Mouse (Mus musculus) fibroblast of lung, adult 2 months (primary cell): ENCODE measurements around the gene B3gnt8.
"Not testable (repeated sequence)": the region's sequence is repeated elsewhere in the genome, so short reads cannot be mapped to it uniquely, and the experiment has no call there.

Source experiments
- DNase-seq: peaks from one replicate; pipeline ENCODE4 v3.0.0-alpha.2; 2011; ENCODE audit warnings: low read depth

Gene B3gnt8

DNA sequence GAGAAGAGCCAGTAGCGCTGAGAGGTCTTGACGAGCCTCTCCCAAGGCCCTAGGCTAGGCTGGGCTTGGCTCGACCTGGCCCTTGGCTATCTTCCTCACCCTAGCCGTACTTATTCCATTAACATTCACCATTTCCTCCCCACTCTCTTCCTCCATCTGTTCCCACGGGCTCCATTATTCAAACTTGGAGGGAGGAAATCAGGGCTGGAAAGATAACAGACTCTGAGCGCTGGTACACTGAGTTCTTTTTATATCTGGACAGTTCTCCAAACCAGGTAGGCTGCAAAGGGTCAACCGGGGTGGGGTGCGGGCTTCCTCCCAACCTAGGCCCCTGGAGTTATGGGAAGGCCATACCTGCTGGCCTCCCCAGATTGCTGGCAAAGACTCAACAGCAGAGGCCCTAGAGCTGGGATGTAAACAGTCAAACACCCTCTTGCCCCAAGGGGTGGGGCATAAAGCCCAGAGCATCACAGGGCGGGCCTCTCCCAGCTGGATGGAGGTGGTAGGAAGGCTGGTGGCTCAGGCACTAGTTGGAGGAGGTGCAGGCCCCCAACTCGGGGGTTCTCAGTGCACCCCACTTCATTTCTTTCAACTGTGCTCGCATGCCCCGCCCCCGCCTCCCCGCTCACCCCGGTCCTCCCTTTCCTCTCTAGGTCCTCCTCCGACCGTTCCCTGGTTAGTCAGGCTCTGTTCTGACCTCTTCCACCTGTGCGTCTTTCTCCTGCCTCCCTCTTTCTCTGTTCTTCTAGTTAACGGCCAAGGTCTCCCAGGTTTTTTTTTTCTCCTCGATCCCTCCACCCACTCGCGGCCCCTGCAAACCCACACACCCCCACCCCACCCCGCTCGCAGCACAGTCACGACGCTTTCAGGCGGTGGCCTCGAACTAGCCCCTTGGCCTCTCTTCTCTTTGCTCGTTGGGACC, at the start of gene B3gnt8:
Gene B3gnt8 (plus strand): TSS at position 146 of the 922 bp plus-strand sequence.
- no peak for DNase-seq

DNA sequence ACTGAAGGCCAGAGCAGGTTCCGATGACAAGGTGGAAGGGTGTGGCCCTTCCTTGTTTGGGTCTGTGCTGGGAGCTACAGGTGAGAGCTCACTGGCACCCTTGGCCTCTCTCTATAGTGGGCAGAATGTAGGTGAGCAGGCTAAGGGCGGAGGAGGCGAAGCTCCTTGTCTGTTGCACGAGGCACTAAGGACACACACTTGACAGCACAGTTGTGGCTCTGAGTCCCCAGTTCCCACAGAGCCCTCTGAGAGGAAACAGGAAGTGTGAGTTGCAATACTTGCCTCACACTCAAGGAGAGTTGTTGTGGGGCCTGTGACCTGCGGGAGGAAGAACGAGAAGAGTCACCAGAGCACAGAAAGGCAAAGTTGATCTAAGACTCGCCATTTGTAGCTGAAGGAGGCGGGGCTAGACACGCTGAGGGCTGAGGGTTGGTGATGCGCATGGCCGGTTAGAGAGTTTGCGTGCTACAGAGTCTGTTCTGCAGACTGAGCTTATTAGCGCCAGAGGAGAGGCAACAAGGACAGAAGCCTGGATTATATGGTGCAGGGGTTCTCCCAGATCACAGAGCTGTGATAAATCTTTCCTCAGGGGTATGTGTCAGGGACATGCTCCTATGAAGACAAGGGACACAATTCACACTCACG, 49.5 kb upstream of the B3gnt8 start:
- not testable (repeated sequence) for DNase-seq

DNA sequence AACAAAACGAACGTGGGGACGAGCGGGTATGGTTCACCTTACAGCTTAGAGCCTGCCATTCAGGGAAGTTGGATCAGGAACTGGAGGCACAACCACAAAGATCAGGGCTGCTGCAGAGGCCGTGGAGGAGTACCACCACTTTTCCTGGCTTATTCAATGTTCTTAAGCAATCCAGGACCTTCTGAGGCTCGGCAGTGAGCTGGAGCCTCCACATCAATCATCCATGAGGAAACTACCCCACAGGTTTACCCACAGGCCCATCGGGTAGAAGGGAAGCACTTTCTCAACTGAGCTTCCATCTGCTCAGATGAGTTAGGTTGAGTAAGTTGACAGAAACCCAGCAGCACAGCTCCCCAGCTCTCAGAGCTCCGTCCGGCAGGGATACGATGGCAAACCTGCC, 47.0 kb upstream of the B3gnt8 start:
- no peak for DNase-seq

DNA sequence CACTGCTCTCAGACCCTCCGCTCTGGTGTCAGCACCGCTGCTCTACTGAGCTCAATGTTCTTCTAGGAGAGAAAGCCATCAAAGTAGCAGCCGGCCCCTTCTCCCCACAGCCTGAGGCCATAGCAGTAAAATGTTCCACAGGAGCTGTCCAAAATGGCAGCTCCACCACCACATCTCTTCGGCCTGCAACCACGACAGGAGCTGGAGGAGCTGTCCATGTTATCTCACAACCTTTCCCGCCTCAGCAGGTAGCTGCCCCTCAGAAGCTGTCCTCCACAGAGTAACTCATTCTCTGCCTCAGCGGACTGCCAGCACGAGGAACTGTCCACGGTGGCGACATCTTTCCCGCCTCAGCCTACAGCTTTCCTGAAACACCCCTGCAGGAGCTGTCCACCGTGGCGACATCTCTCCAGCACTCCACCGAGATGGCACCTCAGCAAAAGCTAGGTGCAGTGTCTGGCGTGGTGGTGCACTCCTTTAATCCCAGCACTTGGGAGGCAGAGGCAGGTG, 44.1 kb upstream of the B3gnt8 start:
- no peak for DNase-seq

DNA sequence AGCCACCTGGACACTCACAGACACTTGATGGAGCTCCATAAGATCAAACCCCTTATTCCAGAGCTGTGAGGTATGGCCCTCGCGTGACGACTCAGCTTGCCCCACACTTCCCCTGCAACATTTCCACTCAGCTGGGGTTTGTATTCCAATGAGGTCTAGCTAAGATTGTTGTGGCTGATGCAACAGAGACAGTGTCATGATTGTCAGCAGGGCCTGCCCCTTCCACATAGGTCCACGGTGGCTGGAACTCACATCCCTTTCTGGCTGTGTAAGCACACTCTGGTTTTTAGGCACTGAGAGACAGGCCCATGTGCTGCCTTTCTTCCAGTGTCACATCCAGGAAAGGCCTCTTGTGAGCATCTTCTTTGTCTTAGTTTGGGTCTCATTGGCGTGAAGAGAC, 41.8 kb upstream of the B3gnt8 start:
- DNase-seq = no peak

DNA sequence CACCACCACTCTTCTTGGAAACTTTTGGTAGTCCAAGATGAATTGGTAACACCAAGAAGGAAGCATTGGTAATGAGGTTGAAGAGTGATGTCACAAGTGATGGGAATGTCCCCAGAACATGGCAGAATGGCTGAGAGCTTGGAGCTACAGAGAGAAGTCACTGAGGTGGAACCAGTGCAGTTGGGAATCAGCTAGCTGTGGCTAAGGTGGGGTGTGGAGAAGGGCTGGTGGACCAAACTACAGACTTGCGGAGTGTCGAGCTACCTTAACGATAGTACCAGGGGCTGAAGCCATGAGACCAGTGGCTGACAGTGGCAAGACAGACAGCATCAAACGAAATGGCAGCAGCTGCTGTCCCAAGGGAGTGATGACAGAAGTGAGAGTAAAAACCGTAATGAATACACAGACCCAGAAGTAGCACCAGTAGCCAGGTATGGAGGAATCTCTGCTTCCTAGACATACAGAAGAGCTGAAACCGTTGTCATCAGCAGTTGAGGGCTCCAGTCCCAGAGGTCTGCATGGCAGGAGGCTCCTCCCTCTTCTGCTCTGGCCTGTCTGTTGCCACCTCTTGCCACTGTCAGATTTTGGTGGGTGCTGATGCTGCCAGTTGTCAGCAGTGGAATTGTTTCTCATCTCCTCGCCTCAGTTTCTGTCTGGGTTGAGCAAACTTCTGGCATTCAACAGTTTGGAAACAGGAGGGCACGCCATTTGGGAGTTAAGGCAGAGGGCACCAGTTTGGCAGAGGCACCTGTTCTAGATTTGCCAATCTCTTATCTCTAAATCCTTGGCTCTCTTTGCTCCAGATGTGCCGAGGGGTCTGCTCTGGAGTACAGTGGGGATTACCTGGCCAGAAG, 40.9 kb upstream of the B3gnt8 start:
- DNase-seq = no peak

DNA sequence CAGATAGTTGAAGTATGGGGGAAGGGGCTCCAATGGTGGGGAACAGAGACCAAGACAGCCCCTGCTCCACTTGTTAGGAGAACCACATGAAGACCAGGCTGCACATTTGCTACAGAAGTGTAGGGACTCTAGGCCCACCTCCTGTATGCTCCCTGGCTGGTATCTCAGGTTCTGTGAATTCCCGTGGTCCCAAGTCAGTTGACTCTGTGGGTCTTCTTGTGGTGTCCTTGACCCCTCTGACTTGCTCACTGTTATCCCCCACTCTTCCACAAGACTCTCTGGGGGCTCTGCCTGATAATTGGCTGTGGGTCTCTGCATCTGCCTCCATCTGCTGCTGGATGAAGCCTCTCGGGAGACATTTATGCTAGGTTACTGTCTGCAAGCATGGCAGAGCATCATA, 35.2 kb upstream of the B3gnt8 start:
- DNase-seq = no peak

DNA sequence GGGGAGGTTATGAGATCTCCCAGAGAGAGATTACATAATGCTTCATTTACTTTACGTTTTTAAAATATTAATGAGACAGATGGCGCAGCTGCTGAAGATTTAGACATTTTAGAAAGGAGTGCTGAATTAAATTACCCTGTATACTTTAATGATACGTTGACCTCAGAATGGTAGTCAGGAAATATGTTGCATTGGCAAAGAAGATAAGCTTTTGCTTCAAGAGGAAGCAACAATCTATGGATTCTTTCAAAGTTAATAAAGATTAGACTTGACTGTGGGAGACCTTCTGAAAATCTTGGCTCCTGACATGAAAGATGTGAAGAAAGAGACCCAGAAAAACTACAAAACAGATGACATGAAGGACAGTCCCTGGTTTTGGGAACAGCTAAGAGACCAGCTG, 32.6 kb upstream of the B3gnt8 start:
- DNase-seq = no peak

DNA sequence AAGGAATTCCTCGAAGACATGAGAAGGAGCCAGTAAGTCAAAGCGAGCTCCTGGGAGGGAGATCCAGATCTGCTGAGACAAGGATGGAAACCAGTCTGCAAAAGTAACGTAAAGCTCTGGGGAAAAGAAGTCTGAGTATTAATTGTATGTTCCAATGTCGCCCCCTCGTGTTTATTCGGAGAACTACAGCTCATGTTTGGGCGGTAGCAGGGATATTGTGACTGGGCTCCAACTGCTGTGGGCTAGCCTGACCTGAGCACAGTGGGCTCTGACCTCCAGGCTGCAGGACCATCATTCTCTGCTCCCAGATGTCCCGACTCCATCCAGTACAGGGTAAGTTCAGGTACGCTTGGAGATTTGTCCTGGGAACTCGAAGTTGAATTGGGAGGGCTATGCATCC, 26.8 kb upstream of the B3gnt8 start:
- peak; percentile 28 for DNase-seq

DNA sequence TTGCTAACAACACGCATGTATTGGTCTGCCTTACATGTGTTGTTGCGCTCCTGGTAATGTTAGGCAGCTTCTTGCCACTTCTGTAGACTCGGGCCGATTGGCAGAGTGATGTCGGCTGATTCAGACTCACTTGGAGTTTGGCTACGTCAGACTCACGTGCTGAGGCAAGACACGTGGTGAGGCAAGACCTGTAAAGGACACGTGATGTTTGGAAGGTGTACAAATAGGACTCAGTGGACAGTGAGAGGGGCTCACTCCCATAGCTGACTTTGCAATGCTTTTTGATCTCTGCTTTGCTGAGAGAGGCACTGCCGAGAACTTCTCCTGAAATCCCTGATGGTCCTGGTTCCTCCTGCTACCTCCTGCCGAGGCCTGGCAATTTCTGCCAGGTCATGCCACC, 25.8 kb upstream of the B3gnt8 start:
- DNase-seq = no peak

DNA sequence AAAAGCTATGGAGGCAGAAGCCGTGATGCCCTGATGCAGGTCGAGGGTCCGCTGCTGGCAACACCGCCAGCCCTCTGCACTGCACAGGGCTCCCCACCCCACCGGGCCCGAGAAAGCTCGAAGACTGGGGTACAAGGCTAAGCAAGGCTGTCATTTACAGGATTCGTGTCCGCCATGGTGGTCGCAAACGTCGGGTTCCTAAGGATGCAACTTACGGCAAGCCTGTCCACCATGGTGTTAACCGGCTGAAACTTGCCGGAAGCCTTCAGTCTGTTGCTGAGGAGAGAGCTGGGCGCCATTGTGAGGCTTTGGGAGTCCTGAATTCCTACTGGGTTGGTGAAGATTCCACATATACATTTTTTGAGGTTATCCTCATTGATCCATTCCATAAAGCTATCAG, 25.1 kb upstream of the B3gnt8 start:
- DNase-seq = no peak

DNA sequence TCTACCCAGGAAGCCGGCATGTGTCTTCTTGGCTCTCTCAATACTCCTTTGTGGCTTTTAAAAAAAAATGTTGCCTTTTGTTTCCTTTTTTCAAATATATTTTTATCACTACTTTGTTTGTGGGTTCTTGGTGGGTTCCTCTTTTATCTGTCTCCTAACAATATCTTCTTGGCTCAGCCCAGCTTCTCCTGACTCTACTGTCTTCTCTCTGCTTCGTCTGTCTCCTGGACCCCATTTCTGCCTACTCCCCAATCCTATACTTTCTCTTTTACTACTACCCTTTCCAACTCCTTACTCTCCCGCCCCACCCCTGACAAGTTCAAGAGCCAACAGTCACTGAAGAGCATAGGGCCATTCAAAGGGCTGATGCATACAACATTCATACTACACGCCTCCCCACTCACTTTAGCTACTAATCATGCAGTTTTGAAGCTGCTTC, 19.8 kb upstream of the B3gnt8 start:
- no peak for DNase-seq

DNA sequence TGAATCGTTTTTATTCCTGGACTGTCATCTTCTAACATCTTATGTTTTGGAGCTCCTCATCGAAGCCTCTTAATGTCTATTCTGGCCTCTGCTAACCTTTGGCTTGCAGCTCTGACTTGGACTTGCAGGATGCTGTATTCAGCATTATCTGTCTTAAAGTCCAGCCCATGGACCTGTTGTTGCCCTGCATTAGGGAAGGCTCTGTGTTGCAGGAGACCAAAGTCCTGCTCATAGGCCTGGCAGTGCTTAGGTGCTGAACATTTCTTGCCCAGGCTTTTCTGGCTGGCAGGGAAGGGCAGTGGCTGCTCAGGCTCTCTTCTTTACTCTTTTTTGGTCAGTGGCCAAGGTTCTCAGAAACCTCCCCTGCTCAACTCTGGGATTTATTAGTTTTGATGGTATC, 19.3 kb upstream of the B3gnt8 start:
- DNase-seq = no peak

DNA sequence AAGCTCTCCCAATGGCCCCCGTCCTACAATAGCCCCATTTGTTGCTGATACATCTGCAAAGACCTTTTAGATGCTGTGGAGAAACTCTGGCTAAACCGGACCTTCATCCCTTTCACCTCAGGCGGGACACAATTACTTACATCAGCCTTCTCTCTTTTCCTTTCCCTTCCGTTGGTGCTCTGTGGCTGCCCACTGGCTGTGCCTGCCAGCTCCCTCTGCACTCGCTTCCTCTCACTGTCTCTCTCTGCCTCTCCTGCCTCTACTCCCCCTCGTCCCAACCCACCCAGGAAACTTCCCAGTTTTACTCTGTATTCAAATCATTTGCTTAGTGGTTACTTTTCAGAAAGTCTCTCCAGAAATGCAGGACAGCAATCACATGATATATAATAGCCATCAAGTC, 16.4 kb upstream of the B3gnt8 start:
- DNase-seq = no peak

DNA sequence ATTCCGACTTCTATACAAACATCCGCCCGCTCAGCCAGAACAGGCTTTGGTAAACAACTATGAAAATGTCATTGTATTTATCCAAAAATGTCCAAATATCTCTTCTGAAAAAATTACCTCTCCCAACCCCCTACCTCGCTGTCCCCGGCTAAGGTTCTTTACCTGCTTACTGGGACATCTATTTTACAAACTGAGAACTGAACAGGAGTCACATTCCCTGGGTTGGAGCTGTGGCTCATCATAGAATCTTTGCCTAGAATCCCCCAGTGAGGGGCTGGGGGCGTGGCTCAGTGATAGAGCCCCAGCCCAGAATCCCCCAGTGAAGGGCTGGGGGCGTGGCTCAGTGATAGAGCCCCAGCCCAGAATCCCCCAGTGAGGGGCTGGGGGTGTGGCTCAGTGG, 15.0 kb upstream of the B3gnt8 start:
- DNase-seq = no peak

DNA sequence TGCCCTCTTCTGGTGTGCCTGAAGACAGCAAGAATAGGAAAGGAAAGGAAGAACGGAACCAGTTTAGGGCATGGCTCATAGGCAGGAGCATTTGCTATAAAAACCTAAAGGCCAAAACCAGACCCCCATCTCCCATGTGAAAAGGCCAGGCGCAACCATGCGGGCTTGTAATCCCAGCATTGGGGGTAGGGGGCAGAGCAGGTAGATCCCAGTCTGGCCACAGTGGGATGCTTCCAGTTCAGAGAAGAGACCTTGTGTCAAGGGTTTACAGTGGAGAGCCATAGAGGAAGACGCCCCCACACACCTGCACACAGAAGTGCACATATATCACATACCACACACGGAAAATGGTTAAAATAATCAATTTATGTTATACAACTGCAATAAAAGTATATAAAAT, 12.4 kb upstream of the B3gnt8 start:
- DNase-seq = no peak

DNA sequence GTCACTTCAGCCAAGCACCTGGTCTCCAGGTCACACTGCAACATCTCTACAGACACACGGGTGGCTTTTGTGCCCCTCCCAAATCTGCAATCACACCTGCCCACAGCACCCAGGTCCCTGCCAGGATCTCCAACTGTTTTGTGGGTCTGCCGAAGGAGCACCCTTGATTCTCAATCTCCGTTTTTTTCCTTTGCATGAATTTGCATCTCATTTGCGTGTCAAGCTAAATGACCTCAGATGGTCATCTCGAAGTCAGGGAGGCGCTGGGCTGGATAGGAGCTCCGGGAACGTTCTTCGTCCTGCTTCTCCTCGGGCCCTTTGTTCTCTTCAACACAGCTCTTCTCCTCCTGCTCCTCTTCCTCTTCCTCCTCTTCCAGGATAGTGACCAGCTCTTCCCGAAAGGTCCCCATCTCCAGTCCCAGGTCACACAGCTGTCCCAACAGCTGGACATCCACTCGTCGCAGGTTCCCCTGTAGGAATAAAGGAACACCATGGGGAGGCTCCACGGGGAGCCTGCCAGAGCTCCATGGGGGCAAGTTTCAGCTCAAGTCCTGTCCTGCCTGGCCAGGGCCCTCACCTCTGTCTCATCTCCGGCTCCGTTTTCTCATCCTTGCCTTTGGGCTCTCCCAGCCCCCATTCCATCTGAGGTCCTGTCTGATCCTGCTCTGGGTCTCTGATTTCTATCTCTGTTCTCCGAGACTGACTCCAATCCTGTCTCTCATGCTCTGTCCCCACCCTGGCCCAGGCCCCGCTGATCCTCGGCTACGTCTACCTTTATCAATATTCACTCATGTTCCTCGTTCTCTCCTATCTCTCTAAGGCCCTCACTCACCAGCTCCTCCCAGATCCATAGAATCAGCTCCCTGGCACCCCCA, 11.4 kb upstream of the B3gnt8 start:
- no peak for DNase-seq

DNA sequence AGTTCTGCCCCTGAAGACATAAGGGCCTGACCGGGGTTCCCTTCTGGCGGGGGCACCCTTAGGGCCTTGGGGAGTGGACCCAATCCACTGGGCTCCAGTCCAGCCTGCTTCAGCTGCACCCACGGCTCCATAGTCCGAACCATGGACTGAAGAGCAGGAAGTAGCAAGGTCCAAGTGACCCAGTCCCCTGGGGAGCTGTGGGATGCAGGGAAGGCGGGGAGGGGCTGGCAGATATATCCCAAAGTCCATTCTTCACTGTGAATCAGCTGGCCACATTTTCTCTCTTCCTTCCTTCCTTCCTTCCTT, 10.8 kb upstream of the B3gnt8 start, which contains the start of gene Erich4:
Gene Erich4 (minus strand): TSS at position 187 of the 306 bp plus-strand sequence.
- no peak for DNase-seq

DNA sequence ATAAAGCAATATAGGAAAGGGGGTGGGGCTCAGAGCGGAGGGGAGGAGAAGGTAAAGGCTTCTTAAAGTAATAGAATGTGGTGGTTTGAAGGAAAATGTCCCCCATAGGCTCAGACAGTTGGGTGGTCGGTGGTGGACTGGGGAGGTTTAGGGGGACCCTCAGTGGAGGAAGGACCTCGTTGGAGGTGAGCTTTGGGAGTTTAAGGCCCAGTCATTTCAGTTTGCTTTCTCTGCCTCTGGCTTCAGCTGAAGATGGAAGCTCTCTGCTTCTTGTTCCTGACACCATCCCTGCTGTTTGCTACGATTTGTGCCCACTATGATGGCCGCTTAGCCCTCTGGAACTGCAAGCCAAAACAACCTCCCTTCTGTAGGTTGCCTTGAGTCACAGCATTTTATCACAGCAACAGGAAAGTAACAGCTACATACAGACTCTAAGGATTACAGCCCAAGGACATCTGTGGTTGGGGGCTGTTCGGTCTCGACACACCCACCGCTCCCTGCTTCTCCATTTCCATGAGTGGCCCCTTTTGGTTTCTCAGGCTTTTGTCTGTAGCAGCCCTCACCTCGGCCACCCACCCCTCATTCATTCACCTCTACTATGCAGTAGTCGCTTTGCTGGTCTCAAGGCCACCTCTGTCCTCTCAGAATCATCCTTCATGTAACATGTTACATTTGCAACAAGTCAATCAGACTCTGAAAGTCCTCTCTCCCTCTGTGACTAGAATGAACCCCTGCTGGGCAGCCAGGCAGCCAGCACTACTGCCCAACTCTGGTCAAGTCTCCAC, 8.9 kb upstream of the B3gnt8 start:
- no peak for DNase-seq

DNA sequence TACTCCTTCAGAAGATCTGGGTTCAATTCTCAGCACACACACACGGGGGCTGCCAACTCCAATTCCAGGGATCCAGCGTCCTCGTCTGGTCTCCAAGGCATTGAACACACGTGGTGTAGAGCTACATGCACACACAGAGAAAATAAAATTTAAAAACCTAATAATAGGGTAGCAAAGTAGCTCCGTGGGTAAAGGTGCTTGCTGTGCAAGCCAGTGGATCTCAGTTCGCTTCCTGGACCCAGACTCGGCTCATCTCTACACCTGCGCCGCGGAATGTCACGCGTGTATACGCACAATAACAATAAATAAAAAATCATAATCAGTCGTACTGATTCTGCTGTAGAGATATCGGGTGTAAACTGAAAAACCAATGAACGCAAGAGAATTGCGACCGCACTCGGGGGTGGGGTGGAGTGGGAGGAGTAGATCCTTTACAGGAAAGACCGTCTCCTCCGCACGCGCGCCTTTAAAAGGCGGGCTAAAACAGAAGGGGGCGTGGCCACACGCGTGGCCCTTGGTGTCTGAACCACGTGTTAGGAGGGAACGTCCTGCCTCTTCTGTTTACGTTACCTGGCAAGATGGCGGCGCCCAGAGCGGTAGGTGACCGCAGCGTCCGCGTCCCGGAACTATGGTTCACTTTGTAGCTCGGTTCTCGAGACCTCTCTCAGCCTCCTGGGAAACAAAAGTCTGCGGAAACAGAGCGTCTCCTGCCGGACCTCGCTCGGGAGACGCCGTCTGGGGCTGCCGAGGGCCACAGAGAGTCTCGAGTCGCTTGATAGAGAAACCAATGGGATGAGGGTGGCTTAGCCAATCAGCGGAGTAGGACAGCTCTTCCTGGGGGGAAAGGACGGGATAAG, 7.4 kb upstream of the B3gnt8 start, which contains the start of gene Dmac2:
Gene Dmac2 (plus strand): TSS at position 550 of the 857 bp plus-strand sequence.
- peak; percentile 72 for DNase-seq
